Mouse (Mus musculus) gastrocnemius, adult 8-10 months (tissue): ENCODE data around the gene 4930415L06Rik. TPM values are rescaled to one million over a fixed set of nuclear protein-coding genes. Genes with fewer than 3 reads are reported as not detected.

Experiments
- DNase-seq, 2 experiments: peaks; one replicate each; pipeline ENCODE4 v3.0.0; 2022; ENCODE audit warnings: low spot score in 2 of 2
- total RNA-seq, 4 experiments: library from RNA; stranded (reverse); gene quantifications; 2 replicates each; pipeline ENCODE4 v1.2.4; 2022

Gene 4930415L06Rik
- total RNA-seq: not detected

- no peak for DNase-seq
Observed at GRCm38 (mm10) chrX:89932752-89933151, at the start of gene 4930415L06Rik. Gene 4930415L06Rik, minus strand, starts transcription at chrX:89932852.

DNA sequence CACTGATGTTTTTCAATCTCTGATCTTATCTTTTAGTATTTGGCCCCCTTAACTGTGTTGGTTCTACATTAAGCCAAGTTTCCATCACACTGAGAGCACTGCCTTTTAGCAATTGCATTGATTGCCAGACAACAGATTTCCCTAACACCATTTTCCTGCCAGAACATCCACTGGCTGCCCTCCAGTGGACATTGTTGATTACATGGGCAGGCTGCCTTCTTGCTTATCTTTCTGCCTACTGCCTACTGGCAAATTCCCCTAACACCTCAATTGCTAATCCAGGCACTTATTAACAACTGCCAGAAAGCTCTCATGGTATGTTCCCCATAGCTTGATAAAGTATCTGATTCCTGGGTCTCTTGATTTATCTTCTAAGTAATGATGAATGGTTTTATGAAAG lies 46.0 kb upstream of the 4930415L06Rik start:
- no peak for DNase-seq

DNA sequence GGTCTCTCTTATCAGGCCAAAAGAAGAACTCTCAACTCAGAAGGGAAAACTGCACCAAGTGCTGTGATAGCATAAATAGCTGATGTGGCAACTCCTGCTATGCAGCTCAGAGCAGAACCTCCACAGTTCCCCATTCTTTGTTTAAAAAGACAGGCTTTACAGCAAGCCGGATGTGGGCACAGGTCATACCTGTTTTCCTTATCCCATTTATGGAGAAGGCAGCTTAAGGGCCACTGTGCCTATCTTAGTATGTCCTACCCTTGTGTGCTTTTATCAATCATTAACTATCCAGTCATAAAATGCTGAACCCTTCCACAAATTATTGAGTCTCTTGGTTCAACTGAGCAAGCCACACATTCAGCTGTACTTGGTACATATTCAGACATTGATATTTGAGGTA lies 27.8 kb downstream of the 4930415L06Rik start:
- DNase-seq: no peak

Other genes with a start within 250 kb of the 4930415L06Rik start
- gene 4932429P05Rik, start 180.6 kb downstream of the 4930415L06Rik start, total RNA-seq: not detected